Mouse (Mus musculus): ENCODE data around the gene Alx1. TPM values are rescaled to one million over a fixed set of nuclear protein-coding genes. Genes with fewer than 3 reads are reported as not detected.

The Alx1 gene
- total RNA-seq, 2 experiments from 2014 or later = 0.25 TPM; not detected in 1

Other genes starting within 250 kb of the Alx1 start
- 1 to 10 TPM; 3.8 to 4.8 TPM for gene Lrriq1, start 206.1 kb upstream of the Alx1 start, total RNA-seq (2021)

Data from left cerebral cortex, postnatal 36 days (tissue).